Mouse (Mus musculus) limb, embryonic 14.5 days (tissue): ENCODE data around the gene Cul3. TPM values are rescaled to one million over a fixed set of nuclear protein-coding genes. Genes with fewer than 3 reads are reported as not detected.

Source experiments
- ATAC-seq: fragments of 200-750 bp; cut with Nextera tagmentation; 2 replicates; pipeline ENCODE4 v1.8.0; 2017; ENCODE audit warnings: low read depth, moderate number of reproducible peaks, moderate TSS enrichment; ENCODE audit not compliant: low FRiP score
- DNase-seq: peaks from one replicate; pipeline ENCODE4 v3.0.0-alpha.2; 2015; ENCODE audit warnings: low spot score
- H3K27ac ChIP-seq: fragments of 300-500 bp; sonication (generic); replicated peaks from 2 replicates; pipeline ENCODE4 v1.5.1; 2014; ENCODE audit warnings: low read depth, mild to moderate bottlenecking, low read length, moderate library complexity, mixed read lengths
- H3K27me3 ChIP-seq: fragments of 300-500 bp; sonication (generic); 2 replicates; pipeline ENCODE4 v1.6.1; 2014; ENCODE audit warnings: low read length, mixed read lengths; ENCODE audit not compliant: control insufficient read depth, insufficient read depth
- H3K36me3 ChIP-seq: fragments of 300-500 bp; sonication (generic); 2 replicates; pipeline ENCODE4 v1.6.1; 2014; ENCODE audit warnings: mild to moderate bottlenecking, low read length, moderate library complexity, mixed read lengths; ENCODE audit not compliant: control insufficient read depth, insufficient read depth
- H3K4me1 ChIP-seq: fragments of 300-500 bp; sonication (generic); 2 replicates; pipeline ENCODE4 v1.6.1; 2014; ENCODE audit warnings: antibody characterized with exemption, low read length, mixed read lengths; ENCODE audit not compliant: control insufficient read depth, insufficient read depth
- H3K4me2 ChIP-seq: fragments of 300-500 bp; sonication (generic); replicated peaks from 2 replicates; pipeline ENCODE4 v1.6.1; 2014; ENCODE audit warnings: low read depth, mild to moderate bottlenecking, low read length, moderate library complexity; ENCODE audit not compliant: severe bottlenecking
- H3K4me3 ChIP-seq: fragments of 300-500 bp; sonication (generic); replicated peaks from 2 replicates; pipeline ENCODE4 v1.5.1; 2014; ENCODE audit warnings: low read length
- H3K9ac ChIP-seq: fragments of 300-500 bp; sonication (generic); 2 replicates; pipeline ENCODE4 v1.6.1; 2014; ENCODE audit warnings: mild to moderate bottlenecking, low read depth, low read length, moderate library complexity; ENCODE audit not compliant: severe bottlenecking
- H3K9me3 ChIP-seq: fragments of 300-500 bp; sonication (generic); 2 replicates; pipeline ENCODE4 v1.6.1; 2016; ENCODE audit warnings: low read length; ENCODE audit not compliant: control insufficient read depth
- POLR2A ChIP-seq: fragments of 200-500 bp; IDR thresholded peaks from 2 replicates; pipeline ENCODE4 v1.8.0; 2012; ENCODE audit warnings: inconsistent platforms, mild to moderate bottlenecking, moderate library complexity, borderline replicate concordance; ENCODE audit not compliant: insufficient read depth, insufficient read length; ENCODE audit errors: extremely low read depth
- WGBS: fragments of 180-500 bp; shearing (Covaris S2); extraction: QIAGEN DNeasy Blood & Tissue Kit; methylation state at CpG from one replicate; pipeline ENCODE4 v1.1.7; 2014; 5-methylcytosine and 5-hydroxymethylcytosine counted together
- polyA plus RNA-seq, 2 experiments: library from polyadenylated mRNA; depleted of rRNA in 1 of 2; stranded (reverse) in 1 of 2; unstranded in 1 of 2; fragments of >200 nt; fragmentation: Nextera tagmentation in 1 of 2; extraction: Ambion mirVana in 1 of 2; gene quantifications; 2 replicates each; pipeline versions ENCODE4 v1.2.1 to v1.2.3; 2012 to 2014

Gene Cul3
- polyA plus RNA-seq, 2 experiments: 62.1 to 63.8 TPM

GRCm38 (mm10) chr1:80278731-80279130 lies 61.5 kb downstream of the Cul3 start:
- no peaks in the 10 kb centered on the region for H3K27me3 ChIP-seq
- H3K4me2 ChIP-seq: no peak overlapping the region
- ATAC-seq (no peak), DNase-seq (no peak)
- no peak for TF ChIP-seq POLR2A
- no peaks in the 10 kb centered on the region for H3K4me1 ChIP-seq
- WGBS: 82% methylated on average over 1 of the region's 1 CpGs
- no peak overlapping the region for H3K4me3 ChIP-seq
- no peak overlapping the region for H3K27ac ChIP-seq
- H3K9me3 ChIP-seq: no peaks in the 10 kb centered on the region
- H3K36me3 ChIP-seq: peaks cover 66% of the 10 kb centered on the region
- no peak overlapping the region for H3K9ac ChIP-seq

DNA sequence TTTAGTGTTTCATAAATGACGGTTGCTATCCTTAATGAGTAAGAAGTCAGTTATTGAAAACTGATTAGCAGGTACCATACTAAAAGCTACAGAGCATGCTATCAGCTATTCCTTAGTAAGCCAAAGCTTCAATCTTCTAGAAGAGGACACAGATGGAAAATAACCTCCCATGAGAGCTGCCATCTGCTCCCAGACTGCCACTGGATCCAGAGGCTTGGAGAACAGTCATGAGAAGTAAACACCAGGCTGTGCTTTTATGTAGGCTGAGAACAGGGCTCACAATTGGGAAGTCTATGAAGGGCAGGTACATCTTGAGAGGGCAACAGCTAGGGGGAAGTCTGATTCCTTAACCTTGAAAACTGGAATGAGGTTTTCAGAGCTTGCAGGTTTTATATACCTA lies 79.8 kb downstream of the Cul3 start:
- H3K4me2 ChIP-seq: no peak overlapping the region
- no peaks in the 10 kb centered on the region for H3K9me3 ChIP-seq
- no peak overlapping the region for H3K9ac ChIP-seq
- no peak for TF ChIP-seq POLR2A
- no peak overlapping the region for H3K27ac ChIP-seq
- peaks cover 12% of the 10 kb centered on the region for H3K36me3 ChIP-seq
- no peaks in the 10 kb centered on the region for H3K4me1 ChIP-seq
- ATAC-seq: no peak
- no peak overlapping the region for H3K4me3 ChIP-seq
- no peak for DNase-seq
- 73% methylated on average over 1 of the region's 1 CpGs for WGBS
- H3K27me3 ChIP-seq: no peaks in the 10 kb centered on the region

GRCm38 (mm10) chr1:80258632-80259031 lies 81.6 kb downstream of the Cul3 start:
- Histone ChIP-seq H3K4me2 (no peak overlapping the region), H3K4me3 (no peak overlapping the region), H3K27ac (no peak overlapping the region), H3K27me3 (no peaks in the 10 kb centered on the region), H3K36me3 (peaks cover under 1% of the 10 kb centered on the region; the same call in 1 of the 2 replicates), H3K4me1 (no peaks in the 10 kb centered on the region), H3K9me3 (no peaks in the 10 kb centered on the region), H3K9ac (no peak overlapping the region)
- ATAC-seq (no peak), DNase-seq (no peak)
- WGBS: 78% methylated on average over 4 of the region's 4 CpGs
- no peak for TF ChIP-seq POLR2A

DNA sequence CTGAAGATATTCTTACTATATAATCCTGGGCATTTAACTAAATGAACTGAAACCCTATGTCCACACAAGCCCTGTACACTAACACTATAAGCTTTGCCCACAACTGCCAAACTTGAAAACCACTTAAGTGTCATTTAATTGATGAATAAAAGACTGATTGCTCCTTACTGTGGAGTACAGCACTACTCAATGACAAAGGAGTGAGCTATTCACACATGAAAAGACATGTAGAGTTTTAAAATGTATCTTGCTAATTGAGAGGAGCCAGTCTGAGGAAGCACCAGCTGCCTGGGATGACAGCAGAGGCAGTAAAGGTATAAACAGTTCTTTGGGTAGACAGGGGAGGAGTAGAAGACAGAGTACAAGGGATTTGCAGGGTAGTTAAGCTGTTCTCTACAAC lies 87.0 kb downstream of the Cul3 start:
- no peaks in the 10 kb centered on the region for H3K36me3 ChIP-seq

GRCm38 (mm10) chr1:80250247-80250646 lies 90.0 kb downstream of the Cul3 start:
- H3K4me3 ChIP-seq: no peak overlapping the region
- DNase-seq (no peak), ATAC-seq (no peak)
- H3K27ac ChIP-seq: no peak overlapping the region
- no peaks in the 10 kb centered on the region for H3K36me3 ChIP-seq
- peaks cover 5% of the 10 kb centered on the region; the same call in 1 of the 2 replicates for H3K4me1 ChIP-seq
- WGBS: 83% methylated on average over 5 of the region's 5 CpGs
- H3K9me3 ChIP-seq: no peaks in the 10 kb centered on the region
- no peak overlapping the region for H3K4me2 ChIP-seq
- H3K9ac ChIP-seq: no peak overlapping the region
- H3K27me3 ChIP-seq: no peaks in the 10 kb centered on the region
- TF ChIP-seq POLR2A: no peak

More for the DNA sequence above, 87.0 kb downstream of the Cul3 start:
- Histone ChIP-seq H3K4me2 (no peak overlapping the region), H3K9me3 (no peaks in the 10 kb centered on the region), H3K9ac (no peak overlapping the region), H3K4me3 (no peak overlapping the region), H3K27me3 (no peaks in the 10 kb centered on the region), H3K4me1 (peaks cover 5% of the 10 kb centered on the region; the same call in 1 of the 2 replicates), H3K27ac (no peak overlapping the region)
- DNase-seq (no peak), ATAC-seq (no peak)
- TF ChIP-seq POLR2A: no peak

DNA sequence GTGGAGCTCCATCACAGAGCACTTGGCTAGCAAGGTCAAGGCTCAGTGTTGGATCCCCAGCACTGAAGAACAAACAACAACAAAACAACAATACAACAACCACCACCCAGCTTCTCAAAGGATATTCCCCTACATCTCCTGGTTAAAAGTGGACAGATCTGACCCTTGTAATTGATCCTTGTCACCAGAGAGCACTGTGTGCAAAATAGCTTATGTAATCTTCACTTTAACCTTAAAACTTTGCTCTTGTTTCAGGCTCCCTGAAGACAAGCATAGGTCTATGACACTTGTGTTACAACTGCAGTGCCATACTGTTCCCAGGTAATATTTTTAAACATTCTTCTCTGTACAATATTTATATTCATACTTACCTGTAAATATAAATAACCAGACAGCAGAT lies 93.1 kb downstream of the Cul3 start:
- no peak for ATAC-seq
- DNase-seq: no peak

More for the DNA sequence above, 93.1 kb downstream of the Cul3 start:
- H3K4me3 ChIP-seq: no peak overlapping the region
- no peak overlapping the region for H3K9ac ChIP-seq
- H3K9me3 ChIP-seq: no peaks in the 10 kb centered on the region
- H3K4me1 ChIP-seq: peaks cover 5% of the 10 kb centered on the region; the same call in 1 of the 2 replicates
- H3K4me2 ChIP-seq: no peak overlapping the region
- H3K36me3 ChIP-seq: no peaks in the 10 kb centered on the region
- no peak overlapping the region for H3K27ac ChIP-seq
- TF ChIP-seq POLR2A: no peak
- H3K27me3 ChIP-seq: no peaks in the 10 kb centered on the region
